Mouse (Mus musculus): ENCODE data around the gene Pla2g4d.
"Not testable (repeated sequence)": the region's sequence is repeated elsewhere in the genome, so short reads cannot be mapped to it uniquely, and the experiment has no call there.

Gene Pla2g4d

GRCm38 (mm10) chr2:120245421-120246016 is 43.5 kb downstream of the Pla2g4d start:
- H3K36me3 ChIP-seq (ENCODE audit: insufficient read depth, low read length) = no peaks in the 10 kb centered on the region
- peak overlapping the region; percentile 53 for H3K4me3 ChIP-seq (replicated peaks; ENCODE audit: low read length)
- no peaks in the 10 kb centered on the region for H3K9me3 ChIP-seq (ENCODE audit: low read length)
- peaks cover 39% of the 10 kb centered on the region for H3K4me1 ChIP-seq (replicated peaks; ENCODE audit: low read depth, low read length)
- TF ChIP-seq CTCF (conservative IDR thresholded peaks at IDR 0.05; ENCODE audit: low read length) = no peak
- TF ChIP-seq POU5F1 (IDR thresholded peaks at IDR 0.05; ENCODE audit: borderline replicate concordance, low read length) = no peak
- TF ChIP-seq NANOG (IDR thresholded peaks at IDR 0.05; ENCODE audit: borderline replicate concordance, low read length) = no peak
- H3K27me3 ChIP-seq (ENCODE audit: insufficient read depth, low read length) = peaks cover 21% of the 10 kb centered on the region

GRCm38 (mm10) chr2:120244679-120245420 is 44.1 kb downstream of the Pla2g4d start, which contains the start of gene Pla2g4e:
Gene Pla2g4e (minus strand): TSS chr2:120245335.
- Histone ChIP-seq H3K4me3 (replicated peaks; ENCODE audit: low read length) (peak within 1 kb of the TSS; percentile 53), H3K36me3 (ENCODE audit: insufficient read depth, low read length) (no peaks in the 10 kb centered on the region), H3K4me1 (replicated peaks; ENCODE audit: low read depth, low read length) (peaks cover 42% of the 10 kb centered on the region), H3K27me3 (ENCODE audit: insufficient read depth, low read length) (peaks cover 21% of the 10 kb centered on the region), H3K9me3 (ENCODE audit: low read length) (no peaks in the 10 kb centered on the region)
- no peak for TF ChIP-seq NANOG (IDR thresholded peaks at IDR 0.05; ENCODE audit: borderline replicate concordance, low read length)
- TF ChIP-seq CTCF (conservative IDR thresholded peaks at IDR 0.05; ENCODE audit: low read length) = no peak
- TF ChIP-seq POU5F1 (IDR thresholded peaks at IDR 0.05; ENCODE audit: borderline replicate concordance, low read length) = no peak

DNA sequence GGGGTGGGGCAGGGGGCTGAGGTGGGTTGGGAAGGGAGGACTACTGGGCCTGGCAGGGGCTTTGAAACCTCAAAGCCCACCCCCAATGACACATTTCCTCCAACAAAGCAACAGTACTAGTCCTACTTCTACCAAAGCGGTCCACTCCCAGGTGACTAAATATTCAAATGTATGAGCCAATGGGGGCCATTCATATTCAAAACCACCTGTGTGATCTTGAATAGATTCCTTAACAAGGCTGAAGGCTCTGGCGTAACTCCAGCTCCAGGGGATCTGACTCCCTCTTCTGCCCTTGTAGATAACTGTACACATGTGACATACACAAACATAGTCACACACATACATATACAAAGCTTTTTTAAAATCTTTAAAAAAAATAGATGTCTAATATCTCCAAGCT is 45.0 kb downstream of the Pla2g4d start:
- H3K27me3 ChIP-seq (ENCODE audit: insufficient read depth, low read length) = peaks cover 19% of the 10 kb centered on the region
- no peaks in the 10 kb centered on the region for H3K9me3 ChIP-seq (ENCODE audit: low read length)
- TF ChIP-seq CTCF (conservative IDR thresholded peaks at IDR 0.05; ENCODE audit: low read length) (no peak), NANOG (IDR thresholded peaks at IDR 0.05; ENCODE audit: borderline replicate concordance, low read length) (peak; percentile 87)
- H3K4me3 ChIP-seq (replicated peaks; ENCODE audit: low read length) = no peak overlapping the region; the same call in 1 of the 2 replicates
- H3K36me3 ChIP-seq (ENCODE audit: insufficient read depth, low read length) = no peaks in the 10 kb centered on the region
- H3K4me1 ChIP-seq (replicated peaks; ENCODE audit: low read depth, low read length) = peaks cover 42% of the 10 kb centered on the region

DNA sequence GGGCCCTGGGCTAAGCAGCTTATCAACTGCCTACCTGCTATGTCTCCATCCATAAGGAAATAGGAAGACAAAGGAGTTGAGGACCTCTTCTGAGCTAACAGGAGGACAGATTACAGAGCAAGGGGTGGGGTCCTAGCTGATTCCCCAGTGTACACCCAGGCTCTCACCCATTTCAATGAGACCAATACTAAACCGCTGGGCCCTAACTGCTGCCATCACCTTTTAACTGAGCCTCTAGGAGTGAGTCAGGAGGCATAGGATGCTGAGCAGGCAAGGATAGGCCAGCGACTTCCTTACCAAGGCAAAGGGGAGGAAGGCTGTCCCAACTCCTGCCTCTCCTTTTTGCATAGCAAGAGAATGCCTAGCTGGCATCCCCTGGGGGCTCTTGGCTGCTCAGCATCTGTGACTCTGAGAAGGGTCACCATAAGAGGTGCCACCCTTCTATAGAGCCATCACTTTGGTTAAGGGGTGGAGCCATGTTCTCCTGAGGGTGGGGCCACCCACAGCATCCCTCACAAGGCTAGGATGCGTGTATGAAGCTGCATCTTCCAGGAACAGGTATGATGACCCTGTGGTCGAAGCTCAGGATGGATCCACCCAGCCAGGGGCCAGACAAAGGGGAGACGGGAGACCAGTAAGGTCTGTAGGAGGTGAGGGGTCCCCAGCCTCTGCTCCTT is 46.1 kb downstream of the Pla2g4d start:
- TF ChIP-seq NANOG (IDR thresholded peaks at IDR 0.05; ENCODE audit: borderline replicate concordance, low read length) = peak; percentile 58; the same call in 1 of the 2 replicates
- TF ChIP-seq POU5F1 (IDR thresholded peaks at IDR 0.05; ENCODE audit: borderline replicate concordance, low read length) = no peak

GRCm38 (mm10) chr2:120238733-120239132 is 50.3 kb downstream of the Pla2g4d start:
- peaks cover 38% of the 10 kb centered on the region for H3K4me1 ChIP-seq (replicated peaks; ENCODE audit: low read depth, low read length)
- not testable (repeated sequence) for H3K4me3 ChIP-seq (replicated peaks; ENCODE audit: low read length); H3K9me3 ChIP-seq (ENCODE audit: low read length); H3K27me3 ChIP-seq (ENCODE audit: insufficient read depth, low read length); H3K36me3 ChIP-seq (ENCODE audit: insufficient read depth, low read length)

More for the DNA sequence above, 46.1 kb downstream of the Pla2g4d start:
- Histone ChIP-seq H3K36me3 (ENCODE audit: insufficient read depth, low read length) (no peaks in the 10 kb centered on the region), H3K4me1 (replicated peaks; ENCODE audit: low read depth, low read length) (peaks cover 48% of the 10 kb centered on the region), H3K4me3 (replicated peaks; ENCODE audit: low read length) (peak overlapping the region; percentile 35), H3K9me3 (ENCODE audit: low read length) (no peaks in the 10 kb centered on the region), H3K27me3 (ENCODE audit: insufficient read depth, low read length) (peaks cover 13% of the 10 kb centered on the region; the same call in 1 of the 2 replicates)

- peaks cover 29% of the 10 kb centered on the region for H3K4me1 ChIP-seq (replicated peaks; ENCODE audit: low read depth, low read length)
These were observed 51.2 kb downstream of the Pla2g4d start for GRCm38 (mm10) chr2:120237784-120238183.

DNA sequence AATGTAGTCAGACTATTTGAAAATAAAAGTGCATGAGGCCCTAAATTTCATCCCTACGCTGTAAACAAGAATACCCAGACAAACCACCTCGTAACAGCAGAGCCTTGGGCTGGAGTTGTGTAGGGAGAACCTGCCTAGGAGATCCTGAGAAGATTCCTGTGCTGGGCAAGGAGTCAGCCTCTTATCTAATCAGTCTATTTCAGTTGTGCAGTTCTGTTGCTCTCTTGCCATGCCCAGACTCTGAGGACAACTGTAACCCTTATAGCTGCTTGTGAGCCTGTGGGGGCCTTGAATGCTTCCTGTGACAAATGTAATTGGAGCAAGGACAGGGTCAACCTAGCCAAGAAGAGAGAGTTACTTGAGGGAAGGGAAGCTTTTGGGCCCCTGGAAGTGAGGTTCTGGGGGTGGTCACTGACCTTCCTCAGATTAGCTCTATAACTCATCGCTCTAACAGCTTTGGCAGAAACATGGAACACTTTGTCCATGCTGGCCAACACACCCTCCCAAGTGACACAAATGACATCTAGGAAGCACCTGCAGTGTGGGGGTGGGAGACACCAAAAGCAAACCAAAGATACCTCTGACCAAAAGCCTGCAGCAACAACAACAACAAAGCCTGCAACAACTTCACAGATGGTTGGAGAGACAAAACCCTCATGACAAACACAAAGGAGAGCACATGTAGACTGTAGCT is 52.9 kb downstream of the Pla2g4d start:
- H3K9me3 ChIP-seq (ENCODE audit: low read length) = no peaks in the 10 kb centered on the region
- no peaks in the 10 kb centered on the region for H3K27me3 ChIP-seq (ENCODE audit: insufficient read depth, low read length)
- no peak overlapping the region for H3K4me3 ChIP-seq (replicated peaks; ENCODE audit: low read length)
- H3K4me1 ChIP-seq (replicated peaks; ENCODE audit: low read depth, low read length) = peaks cover 29% of the 10 kb centered on the region
- no peaks in the 10 kb centered on the region for H3K36me3 ChIP-seq (ENCODE audit: insufficient read depth, low read length)
- TF ChIP-seq CTCF (conservative IDR thresholded peaks at IDR 0.05; ENCODE audit: low read length) = no peak
- TF ChIP-seq POU5F1 (IDR thresholded peaks at IDR 0.05; ENCODE audit: borderline replicate concordance, low read length) = no peak
- TF ChIP-seq NANOG (IDR thresholded peaks at IDR 0.05; ENCODE audit: borderline replicate concordance, low read length) = no peak

More at GRCm38 (mm10) chr2:120237784-120238183, 51.2 kb downstream of the Pla2g4d start:
- Histone ChIP-seq H3K9me3 (ENCODE audit: low read length) (no peaks in the 10 kb centered on the region), H3K4me3 (replicated peaks; ENCODE audit: low read length) (no peak overlapping the region), H3K36me3 (ENCODE audit: insufficient read depth, low read length) (no peaks in the 10 kb centered on the region), H3K27me3 (ENCODE audit: insufficient read depth, low read length) (no peaks in the 10 kb centered on the region)
- TF ChIP-seq NANOG (IDR thresholded peaks at IDR 0.05; ENCODE audit: borderline replicate concordance, low read length) = no peak
- no peak for TF ChIP-seq CTCF (conservative IDR thresholded peaks at IDR 0.05; ENCODE audit: low read length)
- no peak for TF ChIP-seq POU5F1 (IDR thresholded peaks at IDR 0.05; ENCODE audit: borderline replicate concordance, low read length)

DNA sequence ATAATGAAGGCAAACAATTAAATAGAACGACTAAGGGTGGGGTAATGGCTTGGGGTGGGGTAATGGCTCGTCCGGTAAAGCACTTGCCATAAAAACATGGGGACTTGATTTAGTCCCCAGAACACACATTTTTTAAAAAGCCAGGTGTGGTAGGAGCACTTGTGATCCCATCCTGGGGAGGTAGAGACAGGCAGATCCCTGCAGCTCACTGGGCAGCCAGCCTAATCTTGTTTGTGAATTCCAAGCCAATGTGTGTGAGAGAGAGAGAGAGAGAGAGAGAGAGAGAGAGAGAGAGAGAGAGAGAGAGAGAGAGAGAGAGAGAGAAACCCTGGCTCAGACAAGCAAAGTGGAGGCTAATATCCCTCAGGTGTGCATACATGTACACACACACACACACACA is 53.6 kb downstream of the Pla2g4d start:
- Histone ChIP-seq H3K27me3 (ENCODE audit: insufficient read depth, low read length) (no peaks in the 10 kb centered on the region), H3K9me3 (ENCODE audit: low read length) (no peaks in the 10 kb centered on the region), H3K4me3 (replicated peaks; ENCODE audit: low read length) (no peak overlapping the region), H3K36me3 (ENCODE audit: insufficient read depth, low read length) (no peaks in the 10 kb centered on the region), H3K4me1 (replicated peaks; ENCODE audit: low read depth, low read length) (peaks cover 32% of the 10 kb centered on the region)
- TF ChIP-seq POU5F1 (IDR thresholded peaks at IDR 0.05; ENCODE audit: borderline replicate concordance, low read length) = no peak
